Mouse (Mus musculus) stomach, embryonic 16.5 days (tissue): ENCODE data around the gene Gm13288. TPM values are rescaled to one million over a fixed set of nuclear protein-coding genes. Genes with fewer than 3 reads are reported as not detected.
"Not testable (repeated sequence)": the region's sequence is repeated elsewhere in the genome, so short reads cannot be mapped to it uniquely, and the experiment has no call there.

ENCODE experiments used
- ATAC-seq: fragments of 200-750 bp; cut with Nextera tagmentation; 2 replicates; pipeline ENCODE4 v1.8.0; 2017; ENCODE audit warnings: moderate number of reproducible peaks, moderate TSS enrichment; ENCODE audit not compliant: insufficient read depth, low FRiP score
- H3K27ac ChIP-seq: fragments of 300-500 bp; sonication (generic); 2 replicates; pipeline ENCODE4 v1.5.1; 2014; ENCODE audit warnings: low read length
- H3K27me3 ChIP-seq: fragments of 300-500 bp; sonication (generic); 2 replicates; pipeline ENCODE4 v1.6.1; 2014; ENCODE audit warnings: low read length, control low read depth, mixed read lengths; ENCODE audit not compliant: control insufficient read depth, insufficient read depth
- H3K36me3 ChIP-seq: fragments of 300-500 bp; sonication (generic); 2 replicates; pipeline ENCODE4 v1.6.1; 2014; ENCODE audit warnings: low read length; ENCODE audit not compliant: control insufficient read depth, insufficient read depth
- H3K4me1 ChIP-seq: fragments of 300-500 bp; sonication (generic); 2 replicates; pipeline ENCODE4 v1.6.1; 2014; ENCODE audit warnings: low read length, control low read depth, mixed read lengths; ENCODE audit not compliant: control insufficient read depth, insufficient read depth
- H3K4me2 ChIP-seq: fragments of 300-500 bp; sonication (generic); 2 replicates; pipeline ENCODE4 v1.6.1; 2014; ENCODE audit warnings: low read depth, low read length, mixed read lengths
- H3K4me3 ChIP-seq: fragments of 300-500 bp; sonication (generic); replicated peaks from 2 replicates; pipeline ENCODE4 v1.5.1; 2014; ENCODE audit warnings: mild to moderate bottlenecking, low read length
- H3K9ac ChIP-seq: fragments of 300-500 bp; sonication (generic); 2 replicates; pipeline ENCODE4 v1.6.1; 2014; ENCODE audit warnings: low read length
- H3K9me3 ChIP-seq: fragments of 300-500 bp; sonication (generic); replicated peaks from 2 replicates; pipeline ENCODE4 v1.6.1; 2016; ENCODE audit warnings: low read length, control low read depth; ENCODE audit not compliant: control insufficient read depth
- WGBS: fragments of 180-500 bp; shearing (Covaris S2); extraction: QIAGEN DNeasy Blood & Tissue Kit; methylation state at CpG from one replicate; pipeline ENCODE4 v1.1.7; 2014; 5-methylcytosine and 5-hydroxymethylcytosine counted together
- polyA plus RNA-seq: library from polyadenylated mRNA; unstranded; fragments of >200 nt; fragmentation: Nextera tagmentation; extraction: Ambion mirVana; gene quantifications from 2 replicates; pipeline ENCODE4 v1.2.1, GENCODE M21; 2015

Gene Gm13288
- polyA plus RNA-seq, 1 experiment from 2014 or later: 0.06 TPM

DNA sequence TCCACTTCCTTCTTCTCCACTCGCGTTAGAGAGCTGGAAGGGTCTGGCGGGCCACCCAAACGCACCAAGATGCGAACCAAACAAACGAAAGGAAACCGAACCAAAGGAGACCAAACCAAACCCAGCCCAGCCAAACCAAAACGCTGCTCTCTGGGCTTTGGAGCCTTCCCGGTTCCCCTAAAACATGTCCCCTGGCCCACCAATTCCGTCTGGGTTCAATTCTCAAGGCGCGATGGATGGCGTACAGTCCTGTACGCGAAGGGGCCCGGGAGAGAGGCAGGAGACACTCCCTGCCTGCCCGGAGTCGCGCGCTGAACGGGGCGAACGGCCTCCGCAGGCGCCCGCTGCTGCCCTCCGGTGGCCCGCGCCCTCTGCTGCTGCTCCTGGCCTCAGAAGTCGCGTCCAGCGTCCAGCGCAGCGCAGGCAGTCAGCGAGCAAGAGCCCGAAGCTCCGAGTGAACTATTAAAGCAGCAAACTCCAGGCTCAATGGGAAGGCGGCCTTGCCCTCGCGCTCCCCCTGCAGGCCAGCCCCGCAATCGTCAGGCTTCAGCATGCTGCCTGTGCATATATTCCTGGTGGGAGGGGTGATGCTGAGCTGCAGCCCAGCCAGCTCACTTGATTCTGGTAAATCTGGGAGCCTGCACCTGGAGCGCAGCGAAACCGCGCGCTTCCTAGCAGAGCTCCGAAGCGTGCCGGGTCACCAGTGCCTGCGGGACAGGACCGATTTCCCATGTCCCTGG lies 11.2 kb upstream of the Gm13288 start, which contains the start of gene Gm13275:
Gm13275 (plus strand) TSS at position 552 of the 740 bp plus-strand sequence.
- H3K4me1 ChIP-seq, H3K4me3 ChIP-seq, H3K9ac ChIP-seq, H3K4me2 ChIP-seq, H3K36me3 ChIP-seq, H3K9me3 ChIP-seq, H3K27me3 ChIP-seq, H3K27ac ChIP-seq, ATAC-seq: not testable (repeated sequence)
- WGBS: 2% methylated on average over 9 of the region's 52 CpGs

DNA sequence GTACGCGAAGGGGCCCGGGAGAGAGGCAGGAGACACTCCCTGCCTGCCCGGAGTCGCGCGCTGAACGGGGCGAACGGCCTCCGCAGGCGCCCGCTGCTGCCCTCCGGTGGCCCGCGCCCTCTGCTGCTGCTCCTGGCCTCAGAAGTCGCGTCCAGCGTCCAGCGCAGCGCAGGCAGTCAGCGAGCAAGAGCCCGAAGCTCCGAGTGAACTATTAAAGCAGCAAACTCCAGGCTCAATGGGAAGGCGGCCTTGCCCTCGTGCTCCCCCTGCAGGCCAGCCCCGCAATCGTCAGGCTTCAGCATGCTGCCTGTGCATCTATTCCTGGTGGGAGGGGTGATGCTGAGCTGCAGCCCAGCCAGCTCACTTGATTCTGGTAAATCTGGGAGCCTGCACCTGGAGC lies 8.2 kb upstream of the Gm13288 start, which contains the start of gene Gm13279:
Gm13279 (plus strand) TSS at position 301 of the 400 bp plus-strand sequence.
- not testable (repeated sequence) for H3K9ac ChIP-seq, H3K36me3 ChIP-seq, H3K4me2 ChIP-seq, ATAC-seq, H3K27ac ChIP-seq, H3K4me1 ChIP-seq, H3K9me3 ChIP-seq, H3K4me3 ChIP-seq, H3K27me3 ChIP-seq
- WGBS: no CpG with 5 or more reads among the region's 28 CpGs

DNA sequence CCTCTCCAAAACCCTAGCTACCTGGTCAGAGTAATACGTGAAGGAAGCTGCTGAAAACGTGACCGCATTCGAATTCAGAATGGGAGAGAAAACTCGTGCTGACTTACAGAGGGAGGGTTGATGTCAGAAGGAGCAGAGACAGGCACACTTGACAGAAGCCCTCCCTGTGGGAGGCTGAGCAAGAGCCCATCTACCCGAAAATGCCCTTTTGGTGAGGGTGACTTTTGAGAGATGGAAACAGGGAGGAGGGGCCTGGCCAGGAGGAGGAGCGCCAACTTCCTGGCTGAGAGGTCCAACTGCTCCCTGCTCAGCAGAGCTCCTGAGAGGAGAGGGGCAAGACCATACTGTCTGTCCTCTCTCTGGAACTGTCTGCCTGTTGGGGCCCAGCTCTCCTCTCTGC lies 6.0 kb upstream of the Gm13288 start, which contains the start of gene Gm13285:
Gm13285 (plus strand) TSS at position 301 of the 400 bp plus-strand sequence.
- H3K27me3 ChIP-seq, H3K4me1 ChIP-seq, H3K36me3 ChIP-seq, H3K4me3 ChIP-seq, ATAC-seq, H3K4me2 ChIP-seq, H3K27ac ChIP-seq, H3K9ac ChIP-seq, H3K9me3 ChIP-seq: not testable (repeated sequence)
- 13% methylated on average over 4 of the region's 7 CpGs for WGBS

DNA sequence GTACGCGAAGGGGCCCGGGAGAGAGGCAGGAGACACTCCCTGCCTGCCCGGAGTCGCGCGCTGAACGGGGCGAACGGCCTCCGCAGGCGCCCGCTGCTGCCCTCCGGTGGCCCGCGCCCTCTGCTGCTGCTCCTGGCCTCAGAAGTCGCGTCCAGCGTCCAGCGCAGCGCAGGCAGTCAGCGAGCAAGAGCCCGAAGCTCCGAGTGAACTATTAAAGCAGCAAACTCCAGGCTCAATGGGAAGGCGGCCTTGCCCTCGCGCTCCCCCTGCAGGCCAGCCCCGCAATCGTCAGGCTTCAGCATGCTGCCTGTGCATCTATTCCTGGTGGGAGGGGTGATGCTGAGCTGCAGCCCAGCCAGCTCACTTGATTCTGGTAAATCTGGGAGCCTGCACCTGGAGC lies 2.4 kb upstream of the Gm13288 start, which contains the start of gene Gm13287:
Gm13287 (plus strand) TSS at position 301 of the 400 bp plus-strand sequence.
- no CpG with 5 or more reads among the region's 29 CpGs for WGBS
- not testable (repeated sequence) for H3K27me3 ChIP-seq, H3K36me3 ChIP-seq, H3K4me2 ChIP-seq, H3K4me3 ChIP-seq, H3K27ac ChIP-seq, H3K4me1 ChIP-seq, ATAC-seq, H3K9me3 ChIP-seq, H3K9ac ChIP-seq

DNA sequence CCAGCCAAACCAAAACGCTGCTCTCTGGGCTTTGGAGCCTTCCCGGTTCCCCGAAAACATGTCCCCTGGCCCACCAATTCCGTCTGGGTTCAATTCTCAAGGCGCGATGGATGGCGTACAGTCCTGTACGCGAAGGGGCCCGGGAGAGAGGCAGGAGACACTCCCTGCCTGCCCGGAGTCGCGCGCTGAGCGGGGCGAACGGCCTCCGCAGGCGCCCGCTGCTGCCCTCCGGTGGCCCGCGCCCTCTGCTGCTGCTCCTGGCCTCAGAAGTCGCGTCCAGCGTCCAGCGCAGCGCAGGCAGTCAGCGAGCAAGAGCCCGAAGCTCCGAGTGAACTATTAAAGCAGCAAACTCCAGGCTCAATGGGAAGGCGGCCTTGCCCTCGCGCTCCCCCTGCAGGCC lies 430 bp downstream of the Gm13288 start:
- not testable (repeated sequence) for H3K9me3 ChIP-seq, H3K4me2 ChIP-seq, H3K4me1 ChIP-seq, H3K27me3 ChIP-seq, H3K27ac ChIP-seq, ATAC-seq, H3K36me3 ChIP-seq, H3K9ac ChIP-seq
- 0% methylated on average over 13 of the region's 34 CpGs for WGBS
- peak overlapping the region; percentile 23; the same call in 1 of the 2 replicates for H3K4me3 ChIP-seq

DNA sequence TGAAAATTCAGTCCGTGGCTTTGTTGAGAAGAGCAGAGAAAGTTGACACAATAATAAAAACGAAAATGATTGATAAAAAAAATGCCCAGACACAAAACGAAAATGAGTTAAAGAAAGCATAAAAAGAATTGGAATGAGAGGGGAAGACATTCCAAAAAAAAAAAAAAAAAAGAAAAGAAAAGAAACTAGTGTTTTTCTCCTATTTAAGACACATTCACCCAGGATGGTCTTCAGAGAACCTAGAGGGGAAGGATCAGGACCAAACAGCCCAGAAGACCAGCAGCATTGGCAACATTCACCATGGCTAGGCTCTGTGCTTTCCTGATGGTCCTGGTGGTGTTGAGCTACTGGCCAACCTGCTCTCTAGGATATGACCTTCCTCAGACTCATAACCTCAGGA lies 10.6 kb downstream of the Gm13288 start, which contains the start of gene Ifna7:
Ifna7 (plus strand) TSS at position 301 of the 400 bp plus-strand sequence.
- H3K4me3 ChIP-seq: no peak within 1 kb of the TSS
- H3K9ac ChIP-seq: no peak within 1 kb of the TSS
- no peak within 1 kb of the TSS for H3K4me2 ChIP-seq
- no peaks in the 10 kb centered on the region for H3K4me1 ChIP-seq
- no peaks in the 10 kb centered on the region for H3K27me3 ChIP-seq
- H3K9me3 ChIP-seq: no peaks in the 10 kb centered on the region
- no peaks in the 10 kb centered on the region for H3K36me3 ChIP-seq
- WGBS: 46% methylated on average over 3 of the region's 3 CpGs
- no peak for ATAC-seq
- H3K27ac ChIP-seq: no peak within 1 kb of the TSS

DNA sequence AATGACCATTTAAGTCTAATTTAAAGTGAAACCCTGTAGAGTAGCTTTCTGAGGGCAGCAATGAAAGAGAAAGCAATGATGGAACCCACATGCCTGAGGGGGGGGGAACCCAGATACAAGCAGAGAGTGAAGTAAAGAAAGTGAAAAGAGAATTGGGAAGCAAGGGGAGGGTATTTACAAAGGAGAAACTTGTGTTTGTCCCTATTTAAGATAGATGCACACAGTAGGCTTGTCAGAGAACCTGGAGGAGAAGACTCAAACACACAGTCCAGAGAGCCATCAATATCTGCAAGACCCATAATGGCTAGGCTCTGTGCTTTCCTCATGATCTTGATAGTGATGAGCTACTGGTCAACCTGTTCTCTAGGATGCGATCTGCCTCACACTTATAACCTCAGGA lies 14.3 kb downstream of the Gm13288 start, which contains the start of gene Ifna11:
Ifna11 (plus strand) TSS at position 301 of the 400 bp plus-strand sequence.
- no peak within 1 kb of the TSS for H3K4me2 ChIP-seq
- no peak within 1 kb of the TSS for H3K9ac ChIP-seq
- no peaks in the 10 kb centered on the region for H3K4me1 ChIP-seq
- no peaks in the 10 kb centered on the region for H3K27me3 ChIP-seq
- H3K27ac ChIP-seq: no peak within 1 kb of the TSS
- H3K9me3 ChIP-seq: no peaks in the 10 kb centered on the region
- H3K36me3 ChIP-seq: no peaks in the 10 kb centered on the region
- H3K4me3 ChIP-seq: no peak within 1 kb of the TSS
- 74% methylated on average over 1 of the region's 1 CpGs for WGBS
- no peak for ATAC-seq

DNA sequence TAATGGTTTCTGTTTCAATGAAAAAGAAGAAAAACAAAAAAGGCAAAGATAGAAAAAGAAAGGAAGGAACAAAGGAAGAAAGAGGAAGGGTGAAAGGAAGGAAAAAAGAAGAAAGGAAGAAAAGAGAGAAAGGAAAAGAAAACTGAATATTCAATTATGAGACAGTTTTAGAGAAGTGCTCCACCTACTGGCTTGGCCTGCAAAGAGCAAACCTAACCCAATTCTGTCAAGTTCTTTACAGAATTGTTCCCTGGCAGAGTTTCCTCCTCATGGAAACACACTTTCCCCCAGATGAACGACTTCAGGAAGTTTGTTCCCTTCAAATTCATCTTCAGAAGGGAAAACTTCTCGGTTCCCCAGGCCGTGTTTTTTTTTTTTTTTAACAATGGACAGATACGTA lies 17.7 kb downstream of the Gm13288 start:
- no peaks in the 10 kb centered on the region for H3K36me3 ChIP-seq
- no peak overlapping the region for H3K4me2 ChIP-seq
- H3K27ac ChIP-seq: no peak overlapping the region
- no peak overlapping the region for H3K9ac ChIP-seq
- no peaks in the 10 kb centered on the region for H3K4me1 ChIP-seq
- H3K27me3 ChIP-seq: no peaks in the 10 kb centered on the region
- no peak for ATAC-seq
- WGBS: 20% methylated on average over 4 of the region's 4 CpGs
- no peaks in the 10 kb centered on the region for H3K9me3 ChIP-seq
- H3K4me3 ChIP-seq: no peak overlapping the region

DNA sequence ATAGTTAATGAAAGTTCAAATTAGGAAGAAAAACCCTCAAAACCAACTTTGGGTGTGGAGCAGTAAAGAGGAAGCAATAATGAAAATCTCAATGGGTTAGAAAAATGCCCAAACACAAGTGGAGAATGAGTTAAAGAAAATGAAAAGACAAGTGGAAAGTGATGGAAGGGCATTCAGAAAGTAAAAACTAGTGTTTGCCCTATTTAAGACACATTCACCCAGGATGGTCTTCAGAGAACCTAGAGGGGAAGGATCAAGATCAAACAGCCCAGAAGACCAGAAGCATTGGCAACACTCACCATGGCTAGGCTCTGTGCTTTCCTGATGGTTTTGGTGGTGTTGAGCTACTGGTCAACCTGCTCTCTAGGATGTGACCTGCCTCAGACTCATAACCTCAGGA lies 21.8 kb downstream of the Gm13288 start, which contains the start of gene Ifna6:
Ifna6 (plus strand) TSS at position 301 of the 400 bp plus-strand sequence.
- H3K27ac ChIP-seq, H3K27me3 ChIP-seq, H3K9ac ChIP-seq, H3K9me3 ChIP-seq, H3K4me1 ChIP-seq, H3K4me2 ChIP-seq, H3K4me3 ChIP-seq, ATAC-seq, H3K36me3 ChIP-seq: not testable (repeated sequence)
